Mouse (Mus musculus) mesoderm, embryonic 11.5 days (tissue): ENCODE measurements around the gene Olfr96.

Experiments
- DNase-seq: peaks from one replicate; pipeline ENCODE4 v3.0.0-alpha.2; 2012; ENCODE audit warnings: low read depth, low spot score

Olfr96 gene

GRCm38 (mm10) chr17:37270702-37271092 is 50.8 kb downstream of the Olfr96 start:
- no peak for DNase-seq

GRCm38 (mm10) chr17:37275626-37276248 is 55.8 kb downstream of the Olfr96 start:
- DNase-seq: no peak
